8 mouse cellular contexts compared by ENCODE assay signal in genomic region chr2:92437875-92438274, GRCm38 (mm10). TPM values are rescaled to one million over a fixed set of nuclear protein-coding genes. Genes with fewer than 3 reads are reported as not detected.
DNase-seq lines count a peak whose midpoint lies in the region; ATAC-seq and TF ChIP-seq lines count a peak whose summit lies in the region.

No protein-coding gene starts in this region.

- ATAC-seq in forebrain, embryonic 11.5 days (replicated peaks; ENCODE audit: low FRiP score): no peak
- no peak for ATAC-seq in heart, embryonic 15.5 days (replicated peaks; ENCODE audit: insufficient number of reproducible peaks, insufficient read depth, low FRiP score, low read depth)
- no peak for ATAC-seq in liver, embryonic 14.5 days (ENCODE audit: insufficient read depth)

- 3% methylated on average over 5 of the region's 5 CpGs for WGBS in forebrain, embryonic 11.5 days
- WGBS in heart, embryonic 15.5 days: under 1% methylated on average over 5 of the region's 5 CpGs
- WGBS in liver, embryonic 14.5 days (ENCODE audit: insufficient replicate concordance): 0% methylated on average over 5 of the region's 5 CpGs

- peak; percentile 97 for DNase-seq in brain, adult 2 months (ENCODE audit: low read depth, low spot score)
- DNase-seq in forebrain, embryonic 11.5 days (ENCODE audit: low spot score): peak; percentile 90
- peak; percentile 85 to 92 for DNase-seq in kidney, postnatal 25 days
- DNase-seq in liver, embryonic 14.5 days (ENCODE audit: low read depth in 3 of 3, low spot score in 3 of 3): peak; percentile 68 to 76 (median 74)
- DNase-seq in neural tube, embryonic 10.5 days (ENCODE audit: extremely low spot score, low spot score): peak; percentile 87
- DNase-seq in testis, postnatal 10 days (ENCODE audit: low spot score): peak; percentile 88

- H3K9me3 ChIP-seq in E14TG2a.4 (ENCODE audit: low read length): no peaks in the 10 kb centered on the region
- no peaks in the 10 kb centered on the region for H3K9me3 ChIP-seq in forebrain, embryonic 11.5 days (ENCODE audit: control insufficient read depth, low read length)
- no peaks in the 10 kb centered on the region for H3K9me3 ChIP-seq in heart, embryonic 15.5 days (replicated peaks)
- no peaks in the 10 kb centered on the region for H3K9me3 ChIP-seq in liver, embryonic 14.5 days (ENCODE audit: control insufficient read depth, low read length)

- peaks cover 12% of the 10 kb centered on the region for H3K27me3 ChIP-seq in E14TG2a.4 (ENCODE audit: insufficient read depth, low read length)
- no peaks in the 10 kb centered on the region for H3K27me3 ChIP-seq in forebrain, embryonic 11.5 days (ENCODE audit: control insufficient read depth, insufficient read depth, low read length)
- no peaks in the 10 kb centered on the region for H3K27me3 ChIP-seq in heart, embryonic 15.5 days
- no peaks in the 10 kb centered on the region for H3K27me3 ChIP-seq in liver, embryonic 14.5 days (ENCODE audit: control insufficient read depth, insufficient read depth, low read length)

- no peak overlapping the region for H3K4me3 ChIP-seq in E14TG2a.4 (replicated peaks; ENCODE audit: low read length)
- no peak overlapping the region for H3K4me3 ChIP-seq in forebrain, embryonic 11.5 days (ENCODE audit: low read depth, low read length)
- no peak overlapping the region for H3K4me3 ChIP-seq in heart, embryonic 15.5 days
- no peak overlapping the region for H3K4me3 ChIP-seq in liver, embryonic 14.5 days (ENCODE audit: insufficient read depth in 1 of 2, low read depth in 2 of 2, low read length in 2 of 2)

- H3K9ac ChIP-seq in forebrain, embryonic 11.5 days (ENCODE audit: low read length): no peak overlapping the region
- H3K9ac ChIP-seq in heart, embryonic 15.5 days: no peak overlapping the region
- no peak overlapping the region for H3K9ac ChIP-seq in liver, embryonic 14.5 days (replicated peaks)

- H3K27ac ChIP-seq in forebrain, embryonic 11.5 days (ENCODE audit: low read depth, low read length): no peak overlapping the region
- no peak overlapping the region for H3K27ac ChIP-seq in heart, embryonic 15.5 days
- no peak overlapping the region for H3K27ac ChIP-seq in liver, embryonic 14.5 days

- H3K4me2 ChIP-seq in forebrain, embryonic 11.5 days (ENCODE audit: low read depth, low read length, severe bottlenecking): peak overlapping the region; percentile 31
- H3K4me2 ChIP-seq in heart, embryonic 15.5 days: peak overlapping the region; percentile 52
- H3K4me2 ChIP-seq in liver, embryonic 14.5 days (ENCODE audit: low read depth): peak overlapping the region; percentile 50

- TF ChIP-seq CTCF in E14TG2a.4 (conservative IDR thresholded peaks at IDR 0.05; ENCODE audit: low read length): peak; percentile 75
- peak; percentile 88 for TF ChIP-seq CTCF in liver, embryonic 14.5 days (IDR thresholded peaks at IDR 0.05; ENCODE audit: low read depth)

- H3K4me1 ChIP-seq in E14TG2a.4 (replicated peaks; ENCODE audit: low read depth, low read length): peaks cover 29% of the 10 kb centered on the region
- H3K4me1 ChIP-seq in forebrain, embryonic 11.5 days (replicated peaks; ENCODE audit: control insufficient read depth, insufficient read depth, low read length): peaks cover 1% of the 10 kb centered on the region; the same call in 1 of the 2 replicates
- H3K4me1 ChIP-seq in heart, embryonic 15.5 days (replicated peaks): peaks cover 24% of the 10 kb centered on the region
- H3K4me1 ChIP-seq in liver, embryonic 14.5 days (replicated peaks; ENCODE audit: control insufficient read depth in 2 of 2, insufficient read depth in 2 of 2, low read length in 1 of 2): peaks cover 11 to 23% of the 10 kb centered on the region in 2 experiments

- TF ChIP-seq EP300 in liver, embryonic 14.5 days (IDR thresholded peaks at IDR 0.05; ENCODE audit: low read depth): no peak

- no peaks in the 10 kb centered on the region for H3K36me3 ChIP-seq in E14TG2a.4 (ENCODE audit: insufficient read depth, low read length)
- H3K36me3 ChIP-seq in forebrain, embryonic 11.5 days (ENCODE audit: control insufficient read depth, insufficient read depth, low read length): no peaks in the 10 kb centered on the region
- H3K36me3 ChIP-seq in heart, embryonic 15.5 days: no peaks in the 10 kb centered on the region
- H3K36me3 ChIP-seq in liver, embryonic 14.5 days (replicated peaks; ENCODE audit: control insufficient read depth, insufficient read depth, low read depth): no peaks in the 10 kb centered on the region

RNA-seq across cellular contexts. Expression of gene Cry2, which starts 4.0 kb away (rescaled TPM):
- 24.0 and 25.5 TPM in 2 replicates for polyA plus RNA-seq in forebrain, embryonic 11.5 days (2014; fragmentation: Nextera tagmentation; extraction: Ambion mirVana)
- polyA plus RNA-seq in heart, embryonic 15.5 days (2015; fragmentation: Nextera tagmentation; extraction: Ambion mirVana): 15.8 and 20.9 TPM in 2 replicates
- polyA plus RNA-seq in liver, embryonic 14.5 days (2012; rRNA removed): 5.9 and 6.2 TPM in 2 replicates
- 6.0 and 7.2 TPM in 2 replicates for polyA plus RNA-seq in liver, embryonic 14.5 days (2014; fragmentation: Nextera tagmentation; extraction: Ambion mirVana)

RNA-seq across cellular contexts. Expression of gene Slc35c1, which starts 22.5 kb away (rescaled TPM):
- 11.6 and 12.8 TPM in 2 replicates for polyA plus RNA-seq in forebrain, embryonic 11.5 days (2014; fragmentation: Nextera tagmentation; extraction: Ambion mirVana)
- 6.9 and 11.6 TPM in 2 replicates for polyA plus RNA-seq in heart, embryonic 15.5 days (2015; fragmentation: Nextera tagmentation; extraction: Ambion mirVana)
- polyA plus RNA-seq in liver, embryonic 14.5 days (2012; rRNA removed): 7.0 and 7.7 TPM in 2 replicates
- 8.6 and 9.9 TPM in 2 replicates for polyA plus RNA-seq in liver, embryonic 14.5 days (2014; fragmentation: Nextera tagmentation; extraction: Ambion mirVana)

RNA-seq across cellular contexts. Expression of gene Mapk8ip1, which starts 36.8 kb away (rescaled TPM):
- 35.9 and 41.4 TPM in 2 replicates for polyA plus RNA-seq in forebrain, embryonic 11.5 days (2014; fragmentation: Nextera tagmentation; extraction: Ambion mirVana)
- 5.7 and 9.7 TPM in 2 replicates for polyA plus RNA-seq in heart, embryonic 15.5 days (2015; fragmentation: Nextera tagmentation; extraction: Ambion mirVana)
- 1.2 TPM in 2 replicates for polyA plus RNA-seq in liver, embryonic 14.5 days (2012; rRNA removed)
- 0.43 and 0.62 TPM in 2 replicates for polyA plus RNA-seq in liver, embryonic 14.5 days (2014; fragmentation: Nextera tagmentation; extraction: Ambion mirVana)

RNA-seq across cellular contexts. Expression of gene 1700029I15Rik, which starts 55.5 kb away (rescaled TPM):
- 2.3 and 3.6 TPM in 2 replicates for polyA plus RNA-seq in forebrain, embryonic 11.5 days (2014; fragmentation: Nextera tagmentation; extraction: Ambion mirVana)
- polyA plus RNA-seq in heart, embryonic 15.5 days (2015; fragmentation: Nextera tagmentation; extraction: Ambion mirVana): 1.2 and 1.7 TPM in 2 replicates
- 0.63 and 1.1 TPM in 2 replicates for polyA plus RNA-seq in liver, embryonic 14.5 days (2012; rRNA removed)
- polyA plus RNA-seq in liver, embryonic 14.5 days (2014; fragmentation: Nextera tagmentation; extraction: Ambion mirVana): 0.66 and 0.85 TPM in 2 replicates
